In the genomic region with DNA sequence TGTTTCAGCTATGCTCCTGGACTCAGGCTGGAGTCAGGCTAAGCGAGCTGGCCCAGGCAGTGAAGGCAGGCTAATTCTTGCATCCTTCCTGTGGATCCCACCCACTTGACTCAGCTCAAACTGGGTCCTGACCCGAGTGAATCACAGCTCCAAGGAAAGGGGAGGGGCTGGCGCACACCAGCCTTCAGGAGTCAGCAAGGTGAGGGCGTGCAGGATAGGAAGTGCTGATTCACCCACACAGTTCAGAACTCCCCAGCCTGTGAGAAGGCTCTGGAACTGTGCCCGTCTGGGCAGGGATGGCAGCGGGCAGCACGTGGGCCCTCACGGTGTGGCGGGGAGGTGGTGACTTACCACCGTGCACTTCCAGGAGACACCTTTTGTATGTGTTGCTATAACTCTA, we compare ENCODE assay signal across 9 mouse cellular contexts. TPM values are rescaled to one million over a fixed set of nuclear protein-coding genes. Genes with fewer than 3 reads are reported as not detected.
DNase-seq lines count a peak whose midpoint lies in the region; ATAC-seq lines count a peak whose summit lies in the region.
"Had no signal": no experiment of that assay in that cellular context is flagged by ENCODE, and none has a peak within 500 bp of the region (broad histone marks: within the 10 kb centered on the region; RNA-seq: fewer than 3 reads in every experiment).

No protein-coding gene starts in this region.

- ATAC-seq in heart, embryonic 11.5 days (replicated peaks; ENCODE audit: insufficient number of reproducible peaks, low FRiP score, low TSS enrichment): no peak
- peak; percentile 80 for ATAC-seq in intestine, embryonic 14.5 days (replicated peaks; ENCODE audit: low FRiP score, low TSS enrichment, low read depth)
- ATAC-seq in neural tube, embryonic 15.5 days (ENCODE audit: low FRiP score): no peak
- ATAC-seq in hindbrain, embryonic 12.5 days (ENCODE audit: low FRiP score): no peak

- H3K9ac ChIP-seq in heart, embryonic 11.5 days (ENCODE audit: low read depth, low read length): no peak overlapping the region
- H3K9ac ChIP-seq in intestine, embryonic 14.5 days (ENCODE audit: low read length): no peak overlapping the region
- no peak overlapping the region for H3K9ac ChIP-seq in neural tube, embryonic 15.5 days (replicated peaks)
- no peak overlapping the region for H3K9ac ChIP-seq in hindbrain, embryonic 12.5 days

- H3K27ac ChIP-seq in heart, embryonic 11.5 days (ENCODE audit: low read depth, low read length): no peak overlapping the region
- no peak overlapping the region for H3K27ac ChIP-seq in intestine, embryonic 14.5 days (ENCODE audit: low read depth)
- no peak overlapping the region for H3K27ac ChIP-seq in neural tube, embryonic 15.5 days (replicated peaks)
- H3K27ac ChIP-seq in hindbrain, embryonic 10.5 days: no peak overlapping the region
- no peak overlapping the region for H3K27ac ChIP-seq in hindbrain, embryonic 12.5 days
- H3K27ac ChIP-seq: macrophage had no signal

- H3K9me3 ChIP-seq in heart, embryonic 11.5 days (replicated peaks; ENCODE audit: control insufficient read depth, low read length): no peaks in the 10 kb centered on the region
- no peaks in the 10 kb centered on the region for H3K9me3 ChIP-seq in intestine, embryonic 14.5 days (ENCODE audit: control insufficient read depth, low read length)
- no peaks in the 10 kb centered on the region for H3K9me3 ChIP-seq in neural tube, embryonic 15.5 days (replicated peaks)
- no peaks in the 10 kb centered on the region for H3K9me3 ChIP-seq in hindbrain, embryonic 10.5 days
- no peaks in the 10 kb centered on the region for H3K9me3 ChIP-seq in hindbrain, embryonic 12.5 days (replicated peaks)

- peak; percentile 97 for DNase-seq in heart, adult 11 months
- peak; percentile 40 to 64 for DNase-seq in cerebellum, postnatal 25 days
- no peak for DNase-seq in intestine, embryonic 14.5 days (ENCODE audit: low spot score)
- peak; percentile 51 for DNase-seq in lung, postnatal 14 days
- no peak for DNase-seq in hindbrain, embryonic 10.5 days (ENCODE audit: low spot score)

- no peak overlapping the region for H3K4me2 ChIP-seq in heart, embryonic 11.5 days
- H3K4me2 ChIP-seq in intestine, embryonic 14.5 days (ENCODE audit: low read length): no peak overlapping the region
- no peak overlapping the region for H3K4me2 ChIP-seq in neural tube, embryonic 15.5 days
- H3K4me2 ChIP-seq in hindbrain, embryonic 12.5 days (replicated peaks): no peak overlapping the region

- H3K27me3 ChIP-seq in heart, embryonic 11.5 days (ENCODE audit: control insufficient read depth, insufficient read depth, low read length): no peaks in the 10 kb centered on the region
- no peaks in the 10 kb centered on the region for H3K27me3 ChIP-seq in intestine, embryonic 14.5 days (replicated peaks; ENCODE audit: control insufficient read depth, insufficient read depth, low read length)
- H3K27me3 ChIP-seq in neural tube, embryonic 15.5 days (replicated peaks): no peaks in the 10 kb centered on the region
- no peaks in the 10 kb centered on the region for H3K27me3 ChIP-seq in hindbrain, embryonic 10.5 days (ENCODE audit: insufficient read depth, poor library complexity, severe bottlenecking)
- H3K27me3 ChIP-seq in hindbrain, embryonic 12.5 days: no peaks in the 10 kb centered on the region

- H3K4me1 ChIP-seq in heart, embryonic 11.5 days (ENCODE audit: control insufficient read depth, insufficient read depth, low read length): 0 out of 2 replicates have a peak, but pooled peaks cover 3% of the 10 kb centered on the region
- peaks cover 2% of the 10 kb centered on the region; the same call in 1 of the 2 replicates for H3K4me1 ChIP-seq in intestine, embryonic 14.5 days (replicated peaks; ENCODE audit: control insufficient read depth, insufficient read depth, low read length)
- H3K4me1 ChIP-seq in neural tube, embryonic 15.5 days: no peaks in the 10 kb centered on the region
- no peaks in the 10 kb centered on the region for H3K4me1 ChIP-seq in hindbrain, embryonic 10.5 days (replicated peaks)
- H3K4me1 ChIP-seq in hindbrain, embryonic 12.5 days: no peaks in the 10 kb centered on the region

- 72% methylated on average over 10 of the region's 10 CpGs for WGBS in heart, embryonic 11.5 days (ENCODE audit: insufficient replicate concordance)
- 70% methylated on average over 10 of the region's 10 CpGs for WGBS in intestine, embryonic 14.5 days
- 82% methylated on average over 10 of the region's 10 CpGs for WGBS in neural tube, embryonic 15.5 days
- WGBS in hindbrain, embryonic 10.5 days: 84% methylated on average over 10 of the region's 10 CpGs
- WGBS in hindbrain, embryonic 12.5 days: 81% methylated on average over 10 of the region's 10 CpGs

- no peak overlapping the region for H3K4me3 ChIP-seq in heart, embryonic 11.5 days (ENCODE audit: low read depth, low read length)
- no peak overlapping the region for H3K4me3 ChIP-seq in intestine, embryonic 14.5 days (ENCODE audit: low read depth, low read length)
- no peak overlapping the region for H3K4me3 ChIP-seq in neural tube, embryonic 15.5 days (replicated peaks)
- no peak overlapping the region for H3K4me3 ChIP-seq in hindbrain, embryonic 10.5 days
- H3K4me3 ChIP-seq in hindbrain, embryonic 12.5 days: no peak overlapping the region

- H3K36me3 ChIP-seq in heart, embryonic 11.5 days (ENCODE audit: control insufficient read depth, insufficient read depth, low read length): no peaks in the 10 kb centered on the region
- no peaks in the 10 kb centered on the region for H3K36me3 ChIP-seq in intestine, embryonic 14.5 days (ENCODE audit: control insufficient read depth, insufficient read depth, low read length)
- H3K36me3 ChIP-seq in neural tube, embryonic 15.5 days: no peaks in the 10 kb centered on the region
- no peaks in the 10 kb centered on the region for H3K36me3 ChIP-seq in hindbrain, embryonic 10.5 days
- no peaks in the 10 kb centered on the region for H3K36me3 ChIP-seq in hindbrain, embryonic 12.5 days

RNA-seq across cellular contexts. Expression of gene Proser2, which starts 11.8 kb away (rescaled TPM):
- polyA plus RNA-seq in heart, embryonic 11.5 days (2014; fragmentation: Nextera tagmentation; extraction: Ambion mirVana): 11.2 and 12.0 TPM in 2 replicates
- 17.5 and 25.1 TPM in 2 replicates for polyA plus RNA-seq in intestine, embryonic 14.5 days (2014; fragmentation: Nextera tagmentation; extraction: Ambion mirVana)
- polyA plus RNA-seq in neural tube, embryonic 15.5 days (2015; fragmentation: Nextera tagmentation; extraction: Ambion mirVana): 14.5 and 18.8 TPM in 2 replicates
- 3.4 and 4.2 TPM in 2 replicates for polyA plus RNA-seq in hindbrain, embryonic 10.5 days (2016; fragmentation: Nextera tagmentation; extraction: Ambion mirVana)
- 6.4 and 6.6 TPM in 2 replicates for polyA plus RNA-seq in hindbrain, embryonic 12.5 days (2016; fragmentation: Nextera tagmentation; extraction: Ambion mirVana)
- polyA plus RNA-seq: macrophage had no signal

Comparison
In these comparisons a context has a peak if more than half of its experiments do, and no peak if none do; other contexts are left out.
1. DNase-seq: peak in heart, adult 11 months (single experiment), cerebellum, postnatal 25 days (2 of 2) and lung, postnatal 14 days (single experiment); none in intestine, embryonic 14.5 days (single experiment) and hindbrain, embryonic 10.5 days (single experiment).